Mouse (Mus musculus): Measurements from ENCODE around the gene C1qtnf5.

- TF ChIP-seq CTCF (IDR thresholded peaks at IDR 0.05; ENCODE audit: borderline replicate concordance, insufficient read depth, low read length): no peak
- TF ChIP-seq POLR2A (IDR thresholded peaks at IDR 0.05; ENCODE audit: low read depth, low read length): no peak
Measured at GRCm38 (mm10) chr9:44135731-44136411, 28.8 kb downstream of the C1qtnf5 start.
